Mouse (Mus musculus): ENCODE measurements around the gene Tyw3.
A peak's percentile ranks its signal among the peaks of the same experiment; 100 is the strongest.
"Not testable (repeated sequence)": the region's sequence is repeated elsewhere in the genome, so short reads cannot be mapped to it uniquely, and the experiment has no call there.

Gene Tyw3

DNA sequence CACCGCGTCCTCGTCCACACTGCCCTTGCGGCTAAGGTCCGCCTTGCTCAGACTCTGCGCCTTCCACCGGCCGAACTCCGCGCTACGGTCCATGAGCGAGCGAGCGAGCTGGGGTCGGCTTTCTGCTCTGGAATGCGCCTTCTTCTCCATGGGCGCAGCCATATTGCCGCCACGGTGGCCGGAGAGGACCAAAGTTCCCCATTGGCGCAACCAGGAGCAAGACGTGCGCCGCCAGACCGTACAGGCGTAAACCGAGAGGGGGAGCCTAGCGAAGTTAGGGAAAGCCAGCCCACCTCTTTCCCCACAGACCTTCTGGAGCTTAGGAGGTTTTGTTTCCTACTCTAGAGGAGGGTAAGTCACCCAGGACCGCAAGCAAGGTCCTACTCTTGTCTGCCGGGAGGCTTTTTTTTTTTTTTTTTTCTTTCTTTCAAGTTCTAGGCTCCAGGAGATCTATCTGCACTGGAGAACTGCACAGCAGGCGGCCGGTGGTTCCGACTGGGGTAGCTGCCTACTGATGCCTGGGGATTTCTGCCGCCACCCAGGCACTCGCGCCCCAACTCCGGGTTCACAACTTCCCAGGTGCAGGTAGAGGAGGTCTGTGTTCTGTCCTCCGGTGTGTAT, at the start of gene Tyw3:
Tyw3 (minus strand) TSS at position 171 of the 621 bp plus-strand sequence.
- DNase-seq (ENCODE audit: low read depth, low spot score): peak; percentile 93

DNA sequence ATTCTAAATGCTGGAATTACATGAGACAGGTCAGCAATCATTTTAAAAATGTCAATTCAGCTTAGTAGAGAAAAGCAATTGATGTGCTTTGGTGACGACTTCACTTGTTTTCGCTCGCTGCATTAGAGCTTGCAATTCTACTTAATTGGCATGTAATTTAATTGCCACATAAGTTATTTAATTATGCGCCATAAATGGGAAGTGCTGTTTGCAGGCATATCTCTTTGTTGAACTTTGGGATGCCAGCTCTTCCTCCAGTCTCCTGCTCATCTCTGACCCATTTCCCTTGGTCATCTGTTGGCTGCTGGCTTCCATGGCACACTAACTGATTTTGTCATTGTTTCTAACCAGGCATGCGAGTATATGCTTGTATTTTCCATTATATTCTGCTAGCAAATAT, 36.2 kb upstream of the Tyw3 start:
- no peak for DNase-seq (ENCODE audit: low read depth, low spot score)

DNA sequence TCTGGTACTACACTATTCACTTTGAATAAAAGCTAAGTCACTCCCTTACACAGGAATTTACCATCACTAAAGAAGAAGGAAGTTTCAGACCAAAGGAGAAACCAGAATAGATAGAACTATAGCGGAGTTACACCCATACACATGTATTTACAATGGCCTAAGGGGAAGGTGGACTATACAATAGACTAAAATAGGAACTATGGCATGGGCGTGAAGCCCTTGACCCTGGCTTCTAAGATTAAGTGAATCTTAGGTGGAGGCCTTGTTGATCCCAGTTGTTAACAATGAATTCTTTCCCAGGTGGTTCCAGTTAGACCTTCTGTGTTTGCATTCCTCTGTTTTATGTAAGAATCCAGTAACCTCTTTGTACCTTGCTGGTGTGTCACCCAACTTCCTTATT, 34.4 kb upstream of the Tyw3 start:
- DNase-seq (ENCODE audit: low read depth, low spot score): not testable (repeated sequence)

- DNase-seq (ENCODE audit: low read depth, low spot score): no peak
These were observed 31.4 kb upstream of the Tyw3 start for GRCm38 (mm10) chr3:154628284-154628683.

- no peak for DNase-seq (ENCODE audit: low read depth, low spot score)
These were observed 19.2 kb upstream of the Tyw3 start for GRCm38 (mm10) chr3:154616106-154616505.

- DNase-seq (ENCODE audit: low read depth, low spot score): no peak
These were observed 18.4 kb upstream of the Tyw3 start for GRCm38 (mm10) chr3:154615304-154615703.

- DNase-seq (ENCODE audit: low read depth, low spot score): no peak
These were observed 17.9 kb upstream of the Tyw3 start for GRCm38 (mm10) chr3:154614771-154615170.

DNA sequence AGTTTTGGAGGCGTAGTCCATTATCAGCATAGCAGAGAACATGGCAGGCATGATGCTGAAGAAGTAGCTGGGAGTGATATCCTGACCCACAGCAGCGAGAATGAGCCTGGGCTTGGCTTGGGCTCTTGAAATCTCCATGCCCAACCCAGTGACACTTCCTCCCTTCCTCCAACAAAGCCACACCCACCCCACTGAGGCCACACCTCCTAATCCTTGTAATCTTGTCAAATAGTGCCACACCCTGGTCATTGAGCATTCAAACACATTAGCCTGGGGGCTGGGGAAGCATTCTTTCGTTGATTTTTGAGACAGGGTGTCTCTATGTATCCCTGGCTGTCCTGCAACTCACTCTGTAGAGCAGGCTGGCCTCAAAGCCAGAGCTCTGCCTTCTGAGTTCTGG, 15.0 kb upstream of the Tyw3 start:
- no peak for DNase-seq (ENCODE audit: low read depth, low spot score)

GRCm38 (mm10) chr3:154607896-154608295, 11.0 kb upstream of the Tyw3 start:
- no peak for DNase-seq (ENCODE audit: low read depth, low spot score)

- DNase-seq (ENCODE audit: low read depth, low spot score): peak; percentile 41
These were observed 8.0 kb upstream of the Tyw3 start for GRCm38 (mm10) chr3:154604871-154605270.

- no peak for DNase-seq (ENCODE audit: low read depth, low spot score)
These were observed 5.2 kb upstream of the Tyw3 start for GRCm38 (mm10) chr3:154602141-154602540.

GRCm38 (mm10) chr3:154597561-154597960, 657 bp upstream of the Tyw3 start:
- DNase-seq (ENCODE audit: low read depth, low spot score): no peak

- DNase-seq (ENCODE audit: low read depth, low spot score): peak; percentile 94
These were observed 393 bp downstream of the Tyw3 start, which contains the start of gene Cryz for GRCm38 (mm10) chr3:154596488-154596933. Gene Cryz, plus strand, starts transcription at chr3:154596711.

GRCm38 (mm10) chr3:154594156-154594555, 2.7 kb downstream of the Tyw3 start:
- no peak for DNase-seq (ENCODE audit: low read depth, low spot score)

- DNase-seq (ENCODE audit: low read depth, low spot score): no peak
These were observed 3.3 kb downstream of the Tyw3 start for GRCm38 (mm10) chr3:154593596-154593995.

DNA sequence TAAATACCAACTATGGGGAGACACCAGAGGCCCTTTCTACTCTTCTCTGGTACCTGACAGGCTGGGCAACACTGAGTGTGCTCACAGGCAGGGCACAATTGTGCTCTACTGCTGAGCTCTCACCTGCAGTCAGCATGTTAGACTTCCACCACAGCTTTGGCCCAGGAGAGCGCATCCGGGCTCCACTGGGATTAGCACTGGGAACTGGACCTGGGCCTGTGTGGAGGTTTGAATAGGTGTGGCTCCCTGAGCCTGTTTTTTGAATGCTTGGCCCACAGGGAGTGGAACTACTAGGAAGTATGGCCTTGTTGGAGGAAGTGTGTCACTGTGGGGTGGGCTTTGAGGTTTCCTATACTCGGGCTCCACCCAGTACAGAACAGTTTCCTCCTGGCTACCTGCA, 5.3 kb downstream of the Tyw3 start:
- no peak for DNase-seq (ENCODE audit: low read depth, low spot score)

GRCm38 (mm10) chr3:154590971-154591370, 5.9 kb downstream of the Tyw3 start:
- no peak for DNase-seq (ENCODE audit: low read depth, low spot score)

DNA sequence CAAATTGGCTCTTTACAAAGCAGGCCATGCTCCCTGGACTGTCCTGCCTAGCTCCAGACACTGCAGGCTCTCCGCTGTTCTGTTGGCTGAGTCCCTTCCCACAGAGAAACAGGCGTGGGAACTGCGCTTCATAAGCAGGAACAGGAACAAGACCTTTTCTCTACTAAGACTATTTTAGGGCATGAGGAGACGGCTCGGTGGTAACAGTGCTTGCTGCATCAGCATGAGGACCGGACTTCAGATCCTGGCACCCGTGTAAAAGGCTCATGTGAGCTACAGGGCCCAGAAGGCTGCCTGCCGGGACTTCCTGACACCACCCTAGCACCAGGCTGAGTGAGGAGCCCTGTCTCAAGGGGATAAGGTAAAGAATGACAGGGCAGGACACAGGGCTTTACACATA, 12.6 kb downstream of the Tyw3 start:
- DNase-seq (ENCODE audit: low read depth, low spot score): no peak

- no peak for DNase-seq (ENCODE audit: low read depth, low spot score)
These were observed 19.0 kb downstream of the Tyw3 start for GRCm38 (mm10) chr3:154577895-154578294.

GRCm38 (mm10) chr3:154573666-154574065, 23.2 kb downstream of the Tyw3 start:
- DNase-seq (ENCODE audit: low read depth, low spot score): no peak

DNA sequence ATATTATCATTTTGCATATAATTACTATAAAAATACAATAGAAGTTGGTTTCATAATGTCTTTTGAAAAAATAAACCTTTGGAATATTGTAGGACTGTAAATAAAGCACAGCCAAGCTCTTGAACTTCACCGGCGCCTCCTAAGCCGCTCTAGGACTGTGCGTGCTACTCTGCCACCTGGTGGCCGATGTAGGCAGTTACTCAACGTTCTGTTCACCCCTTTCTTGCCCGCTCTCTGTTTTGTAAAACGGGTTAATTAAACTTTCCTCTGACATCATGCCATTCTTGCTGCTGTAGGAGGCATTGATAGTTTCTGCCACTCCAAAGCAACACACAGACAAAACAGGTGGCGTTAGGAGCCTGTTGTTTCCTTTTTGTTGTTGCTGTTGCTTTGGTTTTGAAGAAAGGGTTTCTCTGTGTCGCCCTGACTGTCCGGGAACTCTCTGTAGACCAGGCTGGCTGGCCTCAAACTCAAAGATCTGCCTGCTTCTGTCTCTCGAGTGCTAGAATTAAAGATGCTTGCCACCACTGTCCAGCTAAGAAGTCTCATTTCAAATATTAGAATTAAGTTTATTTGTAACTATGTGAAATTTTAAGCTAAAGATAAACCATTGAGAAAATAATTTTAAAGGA, 24.4 kb downstream of the Tyw3 start:
- peak; percentile 67 for DNase-seq (ENCODE audit: low read depth, low spot score)

DNA sequence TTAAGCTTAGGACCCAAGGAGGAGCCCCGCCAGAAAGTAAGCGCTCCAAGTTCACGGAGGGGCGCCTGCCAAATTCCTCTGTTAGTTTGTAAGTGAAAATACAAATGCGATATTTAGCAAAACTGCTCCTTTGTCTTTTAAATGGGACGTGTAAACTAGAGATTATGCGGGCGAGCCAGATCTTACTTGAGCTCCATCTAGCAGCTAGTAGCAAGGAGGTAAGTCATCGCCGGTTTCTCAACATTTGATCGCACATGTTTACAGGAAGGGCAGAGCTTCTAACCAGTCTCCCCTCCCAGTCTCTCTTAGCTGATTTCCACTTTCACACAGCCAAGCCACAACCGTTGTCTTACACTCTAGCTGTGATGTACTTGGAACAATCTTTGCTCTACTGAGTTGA, 26.1 kb downstream of the Tyw3 start:
- no peak for DNase-seq (ENCODE audit: low read depth, low spot score)

DNA sequence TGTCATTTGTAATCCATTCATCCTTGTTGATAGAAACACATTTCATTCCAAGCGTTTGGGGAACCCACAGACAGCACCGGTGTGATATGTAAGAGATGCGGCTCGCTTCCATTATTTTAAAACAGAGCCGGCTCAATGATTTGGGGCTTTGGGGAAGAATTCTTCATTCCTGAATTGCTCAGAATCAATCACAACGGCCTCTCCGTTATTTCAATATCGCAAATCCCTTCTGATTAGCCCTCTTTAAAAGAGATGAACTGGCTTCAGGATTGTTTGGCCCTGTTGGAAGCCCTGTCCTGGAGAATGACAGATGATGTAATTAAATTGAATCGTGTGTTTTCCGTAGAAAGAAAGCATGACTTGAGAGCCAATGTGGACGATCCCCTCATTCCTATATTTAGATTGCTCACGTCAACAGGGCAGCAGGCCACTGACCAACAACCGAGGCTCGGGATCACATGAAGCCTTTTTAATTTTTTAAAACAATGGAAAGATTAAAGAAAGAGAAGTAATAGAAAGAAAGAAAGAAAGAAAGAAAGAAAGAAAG, 26.8 kb downstream of the Tyw3 start:
- DNase-seq (ENCODE audit: low read depth, low spot score): no peak
